Comparison of ENCODE assay signal across 8 mouse cellular contexts in genomic region chr7:3304298-3304697, GRCm38 (mm10). TPM values are rescaled to one million over a fixed set of nuclear protein-coding genes. Genes with fewer than 3 reads are reported as not detected.
A peak's percentile ranks its signal among the peaks of the same experiment; 100 is the strongest.
DNase-seq lines count a peak whose midpoint lies in the region; ATAC-seq and TF ChIP-seq lines count a peak whose summit lies in the region.
"Had no signal": no experiment of that assay in that cellular context is flagged by ENCODE, and none has a peak within 500 bp of the region (broad histone marks: within the 10 kb centered on the region; RNA-seq: fewer than 3 reads in every experiment).

No protein-coding gene starts in this region.

- no peak for ATAC-seq in embryonic facial prominence, embryonic 12.5 days (ENCODE audit: insufficient number of reproducible peaks, insufficient read depth, low FRiP score, low TSS enrichment)

- H3K27ac ChIP-seq in embryonic facial prominence, embryonic 12.5 days, result no peak overlapping the region
- peak overlapping the region; percentile 72 for H3K27ac ChIP-seq in left cerebral cortex, adult 2 months

- no peak for TF ChIP-seq CTCF in left cerebral cortex, adult 2 months (IDR thresholded peaks at IDR 0.05)

- H3K4me3 ChIP-seq in embryonic facial prominence, embryonic 12.5 days, result no peak overlapping the region
- H3K4me3 ChIP-seq in left cerebral cortex, adult 2 months, result peak overlapping the region; percentile 74
- H3K4me3 ChIP-seq: myocyte had no signal

- H3K4me2 ChIP-seq in embryonic facial prominence, embryonic 12.5 days (replicated peaks), result peak overlapping the region; percentile 56

- H3K9me3 ChIP-seq in embryonic facial prominence, embryonic 12.5 days, result no peaks in the 10 kb centered on the region

- H3K9ac ChIP-seq in embryonic facial prominence, embryonic 12.5 days, result no peak overlapping the region

- WGBS in embryonic facial prominence, embryonic 12.5 days, result 6% methylated on average over 10 of the region's 10 CpGs

- H3K36me3 ChIP-seq in embryonic facial prominence, embryonic 12.5 days, result no peaks in the 10 kb centered on the region

- intact Hi-C loops in left cerebral cortex, adult 2 months (cut with DNase I), result loop anchor here (5.0 to 10.0 kb wide), 2 partner anchors 42 to 79 kb away; no protein-coding TSS in a partner anchor

- peak; percentile 24 for DNase-seq in thymus, postnatal 14 days
- DNase-seq in thymus, postnatal 0 days (ENCODE audit: low spot score), result no peak
- peak; percentile 62 to 65 for DNase-seq in left cerebral cortex, adult 2 months (ENCODE audit: extremely low spot score in 1 of 2, low spot score in 2 of 2)
- peak; percentile 55 to 61 for DNase-seq in right cerebral cortex, adult 2 months (ENCODE audit: low spot score in 2 of 2)
- no peak for DNase-seq in embryo, embryonic 9.5 days (ENCODE audit: extremely low spot score)
- no peak for DNase-seq in thymus, adult 18-20 months

- peaks cover 13% of the 10 kb centered on the region for H3K4me1 ChIP-seq in embryonic facial prominence, embryonic 12.5 days

- peaks cover 68% of the 10 kb centered on the region for H3K27me3 ChIP-seq in embryonic facial prominence, embryonic 12.5 days

RNA-seq across cellular contexts. Expression of gene Prkcg, which starts 15.3 kb away (rescaled TPM):
- polyA plus RNA-seq in thymus, postnatal 0 days (2015; fragmentation: Nextera tagmentation; extraction: Ambion mirVana), result 0.59 TPM in 1 of 2 replicates, not detected in the other
- 0.12 and 0.19 TPM in 2 replicates for polyA plus RNA-seq in embryonic facial prominence, embryonic 12.5 days (2016; fragmentation: Nextera tagmentation; extraction: Ambion mirVana)
- 100 to 1,000 TPM; 262 to 263 TPM for total RNA-seq in left cerebral cortex, adult 2 months (2021)

RNA-seq across cellular contexts. Expression of gene Myadm, which starts 15.4 kb away (rescaled TPM):
- polyA plus RNA-seq in thymus, postnatal 0 days (2015; fragmentation: Nextera tagmentation; extraction: Ambion mirVana), result 11.6 and 12.1 TPM in 2 replicates
- 34.4 and 38.0 TPM in 2 replicates for polyA plus RNA-seq in embryonic facial prominence, embryonic 12.5 days (2016; fragmentation: Nextera tagmentation; extraction: Ambion mirVana)
- total RNA-seq in left cerebral cortex, adult 2 months (2021), result 10 to 100 TPM; 61.9 to 62.1 TPM

RNA-seq across cellular contexts. Expression of gene Cacng7, which starts 28.5 kb away (rescaled TPM):
- 0.09 and 0.27 TPM in 2 replicates for polyA plus RNA-seq in thymus, postnatal 0 days (2015; fragmentation: Nextera tagmentation; extraction: Ambion mirVana)
- 3.7 TPM in 2 replicates for polyA plus RNA-seq in embryonic facial prominence, embryonic 12.5 days (2016; fragmentation: Nextera tagmentation; extraction: Ambion mirVana)
- 100 to 1,000 TPM; 180 to 201 TPM for total RNA-seq in left cerebral cortex, adult 2 months (2021)

RNA-seq across cellular contexts. Expression of gene Nlrp12, which starts 54.8 kb away (rescaled TPM):
- polyA plus RNA-seq in thymus, postnatal 0 days (2015; fragmentation: Nextera tagmentation; extraction: Ambion mirVana), result 0.03 TPM in 1 of 2 replicates, not detected in the other
- polyA plus RNA-seq in embryonic facial prominence, embryonic 12.5 days (2016; fragmentation: Nextera tagmentation; extraction: Ambion mirVana), result 0.03 TPM in 1 of 2 replicates, not detected in the other
- under 1 TPM in 1 of 2 experiments, not detected in 1; 0.11 TPM for total RNA-seq in left cerebral cortex, adult 2 months (2021)
- polyA plus RNA-seq: myocyte had no signal

Comparison
In these comparisons a context has a peak if more than half of its experiments do, and no peak if none do; other contexts are left out.
1. DNase-seq: peak in thymus, postnatal 14 days (single experiment), left cerebral cortex, adult 2 months (2 of 2) and right cerebral cortex, adult 2 months (2 of 2); none in thymus, postnatal 0 days (single experiment), embryo, embryonic 9.5 days (single experiment) and thymus, adult 18-20 months (0 of 2).